Mouse (Mus musculus) macrophage (primary cell): ENCODE data around the gene Zc3h12a. TPM values are rescaled to one million over a fixed set of nuclear protein-coding genes. Genes with fewer than 3 reads are reported as not detected.

Experiments
- polyA plus RNA-seq: library from polyadenylated mRNA; stranded (reverse); fragments of 250-400 nt; gene quantifications from 3 replicates; pipeline ENCODE4 v1.2.4, GENCODE M21; 2018; ENCODE audit warnings: inconsistent platforms

Zc3h12a gene
- polyA plus RNA-seq, 1 experiment from 2014 or later = 6.2 TPM

Other genes with a start within 250 kb of the Zc3h12a start
- gene Epha10, start 246.9 kb downstream of the Zc3h12a start, polyA plus RNA-seq = not detected in 3 replicates
- 8.4 to 11.2 TPM (median 9.5 TPM) in 3 replicates for gene 9930104L06Rik, start 190.8 kb downstream of the Zc3h12a start, polyA plus RNA-seq
- 4.8 to 19.0 TPM (median 15.7 TPM) in 3 replicates for gene Cdca8, start 188.5 kb downstream of the Zc3h12a start, polyA plus RNA-seq
- not detected in 3 replicates for gene Rspo1, start 141.4 kb downstream of the Zc3h12a start, polyA plus RNA-seq
- 26.3 to 51.8 TPM (median 39.8 TPM) in 3 replicates for gene Gnl2, start 111.3 kb downstream of the Zc3h12a start, polyA plus RNA-seq
- gene Dnali1, start 62.1 kb downstream of the Zc3h12a start, polyA plus RNA-seq = 0.09 TPM in 1 of 3 replicates, not detected in the others
- 15.9 to 19.4 TPM (median 15.9 TPM) in 3 replicates for gene Snip1, start 61.2 kb downstream of the Zc3h12a start, polyA plus RNA-seq
- gene Meaf6, start 42.7 kb downstream of the Zc3h12a start, polyA plus RNA-seq = 18.5 to 49.2 TPM (median 35.8 TPM) in 3 replicates